In the genomic region with DNA sequence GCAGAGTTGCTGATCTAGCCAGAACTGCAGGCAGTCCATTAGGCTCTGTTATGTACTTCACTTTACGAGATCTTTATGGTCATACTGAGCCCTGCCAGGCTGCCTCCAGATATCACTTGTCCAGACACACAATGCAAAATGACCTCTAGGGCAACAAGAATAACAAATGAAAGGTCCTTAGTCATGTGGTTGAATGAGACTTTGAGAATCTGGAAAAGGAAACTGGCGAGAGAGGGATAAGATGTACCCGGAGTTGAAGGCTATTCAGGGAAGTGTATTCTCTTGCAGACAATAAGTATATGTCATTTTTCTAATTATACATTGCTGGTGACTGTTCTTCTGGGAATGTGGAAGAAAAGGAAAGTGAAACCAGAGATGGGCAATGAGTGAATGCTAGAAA, we compare ENCODE assay signal across 15 mouse cellular contexts.
DNase-seq lines count a peak whose midpoint lies in the region; ATAC-seq and TF ChIP-seq lines count a peak whose summit lies in the region.
"Had no signal": no experiment of that assay in that cellular context is flagged by ENCODE, and none has a peak within 500 bp of the region (broad histone marks: within the 10 kb centered on the region; RNA-seq: fewer than 3 reads in every experiment).

No protein-coding gene starts in this region.

- WGBS in kidney, embryonic 15.5 days: 53% methylated on average over 3 of the region's 3 CpGs
- WGBS in cerebellum, adult 2 months: 85% methylated on average over 3 of the region's 3 CpGs

- no peak for ATAC-seq in kidney, embryonic 15.5 days (replicated peaks; ENCODE audit: low FRiP score)
- ATAC-seq in megakaryocyte, adult 5-6 weeks (ENCODE audit: poor library complexity, severe bottlenecking): no peak
- ATAC-seq: hindbrain, embryonic 16.5 days had no signal

- H3K9me3 ChIP-seq in kidney, embryonic 15.5 days (replicated peaks): no peaks in the 10 kb centered on the region
- H3K9me3 ChIP-seq in megakaryocyte, embryonic 14.5 days: no peaks in the 10 kb centered on the region
- H3K9me3 ChIP-seq: neural tube, embryonic 13.5 days had no signal

- no peak for TF ChIP-seq POLR2A in cerebellum, adult 2 months (IDR thresholded peaks at IDR 0.05; ENCODE audit: borderline replicate concordance, insufficient read depth, low read length)

- no peak overlapping the region for H3K4me3 ChIP-seq in kidney, embryonic 15.5 days (replicated peaks)
- H3K4me3 ChIP-seq in megakaryocyte, embryonic 14.5 days (replicated peaks): peak overlapping the region; percentile 85
- no peak overlapping the region for H3K4me3 ChIP-seq in cerebellum, adult 2 months (replicated peaks; ENCODE audit: insufficient read depth, low read depth, low read length)
- H3K4me3 ChIP-seq: neural tube, embryonic 13.5 days had no signal

- H3K4me2 ChIP-seq in kidney, embryonic 15.5 days: no peak overlapping the region
- H3K4me2 ChIP-seq: neural tube, embryonic 13.5 days had no signal

- no peak overlapping the region for H3K9ac ChIP-seq in kidney, embryonic 15.5 days
- H3K9ac ChIP-seq: neural tube, embryonic 13.5 days had no signal

- peaks cover 26% of the 10 kb centered on the region for H3K4me1 ChIP-seq in kidney, embryonic 15.5 days
- H3K4me1 ChIP-seq in megakaryocyte, embryonic 14.5 days: peaks cover 84% of the 10 kb centered on the region
- H3K4me1 ChIP-seq in cerebellum, adult 2 months (ENCODE audit: control insufficient read depth, insufficient read depth, low read length): no peaks in the 10 kb centered on the region

- no peaks in the 10 kb centered on the region for H3K27me3 ChIP-seq in kidney, embryonic 15.5 days
- no peaks in the 10 kb centered on the region for H3K27me3 ChIP-seq in megakaryocyte, embryonic 14.5 days (replicated peaks)
- H3K27me3 ChIP-seq in cerebellum, adult 2 months (ENCODE audit: control insufficient read depth, insufficient read depth, low read length): no peaks in the 10 kb centered on the region
- H3K27me3 ChIP-seq: neural tube, embryonic 13.5 days had no signal

- peak overlapping the region; percentile 49; the same call in 1 of the 2 replicates for H3K27ac ChIP-seq in kidney, embryonic 15.5 days
- H3K27ac ChIP-seq in cerebellum, adult 2 months (ENCODE audit: insufficient read depth, low read length): no peak overlapping the region
- H3K27ac ChIP-seq: neural tube, embryonic 13.5 days had no signal

- no peak for TF ChIP-seq CTCF in cerebellum, adult 2 months (IDR thresholded peaks at IDR 0.05; ENCODE audit: borderline replicate concordance, insufficient read depth, low read depth, low read length)

- DNase-seq in heart, adult 8-10 months (ENCODE audit: low spot score): peak; percentile 18
- DNase-seq in heart, postnatal 25 days (ENCODE audit: low spot score): no peak
- DNase-seq in kidney, adult 11 months: no peak
- DNase-seq in cerebellum, adult 2 months: no peak
- DNase-seq in spleen, adult 18-20 months: no peak
- DNase-seq: adrenal gland, adult 8-10 months; cerebellum, adult 9-11 months; gastrocnemius, postnatal 36 days; left cerebral cortex, postnatal 4 days; right cerebral cortex, postnatal 4 days had no signal

- H3K36me3 ChIP-seq in kidney, embryonic 15.5 days: no peaks in the 10 kb centered on the region
- H3K36me3 ChIP-seq in megakaryocyte, embryonic 14.5 days (replicated peaks; ENCODE audit: low read length): no peaks in the 10 kb centered on the region
- H3K36me3 ChIP-seq: neural tube, embryonic 13.5 days had no signal

- intact Hi-C loops in heart, postnatal 25 days (cut with DNase I): loop anchor here (5.0 kb wide), 1 partner anchor 44 kb away; no protein-coding TSS in a partner anchor
